Mouse (Mus musculus) cerebellum, adult 2 months (tissue): ENCODE measurements at regions not wholly inside any gene's neighbourhood (a gene's known extent, or its start where the extent isn't known, plus 50 kb on each side); places are given as distances from the start of the nearest gene placed in this dataset.

Source experiments
- DNase-seq, 2 experiments: peaks; one replicate each; pipeline ENCODE4 v3.0.0; 2021
- H3K27ac ChIP-seq: fragments of 200-500 bp; 2 replicates; pipeline ENCODE4 v1.5.1; 2012; ENCODE audit warnings: low read length, control low read depth, inconsistent platforms; ENCODE audit not compliant: insufficient read depth
- H3K27me3 ChIP-seq: fragments of 200-500 bp; 2 replicates; pipeline ENCODE4 v1.6.1; 2012; ENCODE audit warnings: inconsistent platforms, mild to moderate bottlenecking, low read length, moderate library complexity; ENCODE audit not compliant: control insufficient read depth, insufficient read depth
- H3K4me1 ChIP-seq: fragments of 200-500 bp; 2 replicates; pipeline ENCODE4 v1.6.1; 2011; ENCODE audit warnings: low read length; ENCODE audit not compliant: control insufficient read depth, insufficient read depth
- H3K4me3 ChIP-seq: fragments of 200-500 bp; replicated peaks from 2 replicates; pipeline ENCODE3; 2011; ENCODE audit warnings: mild to moderate bottlenecking, low read depth, low read length, control low read depth; ENCODE audit not compliant: insufficient read depth
- CTCF ChIP-seq: fragments of 200-500 bp; IDR thresholded peaks from 2 replicates; pipeline ENCODE4 v1.5.1; 2011; ENCODE audit warnings: low read depth, mild to moderate bottlenecking, control low read depth, low read length, moderate library complexity, borderline replicate concordance; ENCODE audit not compliant: insufficient read depth
- POLR2A ChIP-seq: fragments of 200-500 bp; IDR thresholded peaks from 2 replicates; pipeline ENCODE4 v1.6.1; 2011; ENCODE audit warnings: low read length, control low read depth, borderline replicate concordance; ENCODE audit not compliant: insufficient read depth
- WGBS: fragments of 180-500 bp; shearing (Covaris S2); methylation state at CpG from one replicate; pipeline ENCODE4 v1.1.7; 2018; 5-methylcytosine and 5-hydroxymethylcytosine counted together

DNA sequence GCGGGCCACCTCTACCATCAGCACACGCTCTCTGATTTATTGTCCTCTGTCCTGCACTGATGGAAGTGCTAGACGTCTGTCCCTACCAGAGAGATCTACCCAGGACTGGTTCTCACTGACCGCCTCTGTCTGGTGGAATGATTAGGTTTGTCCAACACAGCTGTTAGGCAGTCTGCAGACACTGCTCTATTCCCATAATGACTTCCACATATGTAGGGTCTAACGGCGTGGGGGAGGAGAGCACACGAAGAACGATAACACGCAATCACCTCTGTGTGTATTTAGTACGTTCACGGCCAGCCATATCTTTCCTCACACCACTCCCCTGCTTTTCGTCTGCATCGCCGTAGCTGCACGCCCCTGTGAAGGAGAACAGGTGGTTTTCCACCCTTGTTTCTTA lies 165.0 kb downstream of the Cand1 start:
- 89% methylated on average over 15 of the region's 15 CpGs for WGBS
- DNase-seq = no peak
- H3K27ac ChIP-seq = no peak overlapping the region
- H3K4me1 ChIP-seq = no peaks in the 10 kb centered on the region
- H3K4me3 ChIP-seq = no peak overlapping the region
- no peaks in the 10 kb centered on the region for H3K27me3 ChIP-seq
- no peak for TF ChIP-seq CTCF

DNA sequence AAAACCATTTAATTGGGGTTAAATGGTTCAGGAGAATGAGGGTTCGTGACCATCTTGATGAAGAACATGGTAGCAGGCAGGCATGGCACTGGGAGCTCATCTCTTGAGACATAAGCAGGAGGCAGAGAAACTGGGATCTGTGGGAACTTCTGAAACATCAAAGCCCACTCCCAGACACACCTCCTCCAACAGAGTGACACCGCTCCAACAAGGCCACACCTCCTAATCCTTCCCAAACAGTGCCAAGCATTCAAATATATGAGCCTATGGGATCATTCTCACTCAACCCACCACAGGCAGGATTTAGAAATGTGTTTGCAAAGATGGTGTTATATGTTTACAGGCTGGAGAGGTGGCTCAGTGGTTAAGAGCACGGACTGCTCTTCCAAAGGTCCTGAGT lies 165.9 kb downstream of the Cand1 start:
- Histone ChIP-seq H3K27ac (no peak overlapping the region), H3K4me3 (no peak overlapping the region), H3K4me1 (no peaks in the 10 kb centered on the region), H3K27me3 (no peaks in the 10 kb centered on the region)
- no peak for TF ChIP-seq CTCF
- TF ChIP-seq POLR2A = no peak
- 95% methylated on average over 3 of the region's 3 CpGs for WGBS
- no peak for DNase-seq

DNA sequence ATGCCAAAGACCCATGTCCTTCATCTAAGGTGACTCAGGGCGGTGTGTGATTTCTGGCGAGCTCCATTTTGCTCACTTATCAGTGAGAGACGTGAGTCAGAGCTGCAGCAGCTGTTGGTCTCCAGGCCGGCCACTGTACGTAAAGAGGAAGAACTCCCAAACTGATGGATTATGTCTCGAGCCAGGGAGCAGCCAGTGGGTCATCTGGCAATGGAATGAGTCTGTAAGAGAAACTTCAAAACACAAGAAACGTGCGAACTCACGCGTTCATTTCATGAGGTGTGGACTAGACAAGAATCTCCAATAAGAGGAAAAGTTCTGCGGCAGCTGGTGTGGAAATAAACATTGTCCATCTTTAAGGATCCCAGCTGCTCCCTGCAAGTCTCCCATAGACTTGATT lies 170.4 kb downstream of the Cand1 start:
- no peak overlapping the region for H3K27ac ChIP-seq
- 74% methylated on average over 11 of the region's 11 CpGs for WGBS
- H3K4me3 ChIP-seq = no peak overlapping the region
- TF ChIP-seq CTCF (no peak), POLR2A (no peak)
- H3K4me1 ChIP-seq = no peaks in the 10 kb centered on the region
- no peaks in the 10 kb centered on the region for H3K27me3 ChIP-seq
- no peak for DNase-seq

DNA sequence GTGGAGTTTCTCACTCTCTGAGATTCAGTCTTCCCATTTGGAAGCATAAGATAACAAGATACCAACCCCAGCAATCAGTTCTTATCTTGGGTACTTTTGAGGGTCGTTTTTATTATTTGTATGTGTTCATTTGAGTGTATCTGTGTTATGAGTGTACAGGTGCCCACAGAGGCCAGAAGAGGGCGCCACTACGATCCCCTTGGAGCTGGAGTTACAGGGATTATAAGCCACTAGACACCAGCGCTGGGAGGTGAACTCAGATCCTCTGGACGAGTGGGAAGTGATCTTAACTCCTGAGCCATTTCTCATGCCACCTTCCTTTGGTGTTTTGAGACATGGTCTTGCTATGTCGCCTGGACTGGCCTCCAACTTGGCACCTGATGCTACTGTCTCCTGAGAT lies 172.0 kb downstream of the Cand1 start:
- no peak overlapping the region for H3K27ac ChIP-seq
- no peaks in the 10 kb centered on the region for H3K4me1 ChIP-seq
- DNase-seq = no peak
- TF ChIP-seq CTCF (no peak), POLR2A (no peak)
- whole genome bisulfite sequencing = 87% methylated on average over 6 of the region's 6 CpGs
- H3K4me3 ChIP-seq = no peak overlapping the region
- H3K27me3 ChIP-seq = no peaks in the 10 kb centered on the region

DNA sequence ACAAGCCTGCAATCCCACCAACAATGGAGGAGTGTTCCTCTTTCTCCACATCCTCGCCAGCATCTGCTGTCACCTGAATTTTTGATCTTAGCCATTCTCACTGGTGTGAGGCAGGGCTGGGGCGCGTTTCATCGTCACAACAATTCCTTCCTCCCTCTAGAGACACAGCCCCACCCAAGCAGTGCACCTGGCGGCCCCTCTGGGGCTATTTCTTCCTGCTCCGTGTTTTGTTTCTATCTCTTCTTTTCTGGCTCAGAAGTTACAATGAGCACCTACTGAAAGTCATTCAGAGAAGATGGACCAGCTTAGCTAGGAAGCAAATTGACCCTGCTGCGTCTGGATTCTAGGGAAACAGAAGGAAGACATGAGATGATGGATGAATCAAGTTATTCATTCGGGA lies 172.5 kb downstream of the Cand1 start:
- no peaks in the 10 kb centered on the region for H3K4me1 ChIP-seq
- H3K27ac ChIP-seq = no peak overlapping the region
- H3K27me3 ChIP-seq = no peaks in the 10 kb centered on the region
- no peak overlapping the region for H3K4me3 ChIP-seq
- TF ChIP-seq POLR2A = no peak
- no peak for TF ChIP-seq CTCF
- WGBS = 95% methylated on average over 8 of the region's 8 CpGs
- DNase-seq = no peak

DNA sequence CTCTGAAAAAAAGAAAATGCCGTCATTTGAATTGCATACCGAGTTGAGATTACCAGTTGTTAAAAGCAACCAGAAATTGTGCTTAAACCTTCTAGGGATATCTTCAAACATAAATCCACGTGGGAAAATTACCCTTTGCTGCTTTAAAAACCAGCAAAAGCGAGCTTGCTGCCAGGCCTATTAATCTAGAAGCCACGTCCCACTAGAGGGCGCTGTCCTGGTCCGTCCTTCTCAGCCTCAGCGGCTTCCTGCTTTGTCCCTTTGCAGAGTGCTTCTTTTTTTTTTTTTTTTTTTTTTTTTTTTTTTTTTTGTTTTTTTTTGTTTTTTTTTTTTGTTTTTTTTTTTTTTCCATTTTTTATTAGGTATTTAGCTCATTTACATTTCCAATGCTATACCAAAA lies 173.9 kb downstream of the Cand1 start:
- peak; percentile 65; the same call in 1 of the 2 replicates for TF ChIP-seq CTCF
- TF ChIP-seq POLR2A = no peak
- no peak overlapping the region for H3K4me3 ChIP-seq
- no peaks in the 10 kb centered on the region for H3K4me1 ChIP-seq
- 25% methylated on average over 8 of the region's 8 CpGs for WGBS
- H3K27ac ChIP-seq = no peak overlapping the region
- peak; percentile 30 to 31 for DNase-seq
- H3K27me3 ChIP-seq = no peaks in the 10 kb centered on the region

DNA sequence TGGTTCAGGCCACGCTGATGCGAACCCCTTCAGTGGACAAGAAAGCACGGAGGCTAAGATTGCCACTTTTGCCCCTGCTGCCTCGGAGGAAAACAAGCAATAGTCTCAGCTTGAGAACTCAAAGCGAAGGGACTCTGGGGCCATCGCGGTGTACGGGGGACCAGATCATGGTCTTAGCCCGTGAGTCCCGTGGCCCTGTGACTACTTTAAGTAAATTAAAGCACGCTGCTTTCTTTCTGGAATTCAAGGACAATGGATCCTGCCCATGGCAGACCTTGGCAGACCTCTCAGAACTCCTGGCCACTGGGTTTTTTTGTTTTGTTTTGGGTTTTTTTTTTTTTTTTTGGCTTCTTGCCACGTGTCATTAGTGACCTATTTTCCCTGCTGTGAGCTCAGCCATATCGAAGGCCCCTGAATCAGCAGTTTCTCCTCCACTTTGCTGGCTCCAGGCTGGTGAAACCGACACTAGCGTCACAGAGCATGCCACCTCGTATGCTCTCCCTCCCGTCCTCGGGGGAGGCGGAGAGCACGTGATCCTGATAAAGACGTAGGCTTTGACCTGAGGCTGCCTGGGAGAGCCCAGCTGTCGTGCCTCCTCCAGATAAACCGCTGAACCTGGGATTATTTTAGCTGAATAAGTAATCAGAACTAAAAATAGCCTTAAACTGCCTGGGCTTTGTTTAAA lies 174.6 kb downstream of the Cand1 start:
- Histone ChIP-seq H3K4me3 (no peak overlapping the region), H3K27ac (no peak overlapping the region), H3K27me3 (no peaks in the 10 kb centered on the region), H3K4me1 (no peaks in the 10 kb centered on the region; the same call in 1 of the 2 replicates)
- WGBS = 28% methylated on average over 23 of the region's 23 CpGs
- DNase-seq = peak; percentile 16 to 36
- TF ChIP-seq CTCF (no peak), POLR2A (no peak)

DNA sequence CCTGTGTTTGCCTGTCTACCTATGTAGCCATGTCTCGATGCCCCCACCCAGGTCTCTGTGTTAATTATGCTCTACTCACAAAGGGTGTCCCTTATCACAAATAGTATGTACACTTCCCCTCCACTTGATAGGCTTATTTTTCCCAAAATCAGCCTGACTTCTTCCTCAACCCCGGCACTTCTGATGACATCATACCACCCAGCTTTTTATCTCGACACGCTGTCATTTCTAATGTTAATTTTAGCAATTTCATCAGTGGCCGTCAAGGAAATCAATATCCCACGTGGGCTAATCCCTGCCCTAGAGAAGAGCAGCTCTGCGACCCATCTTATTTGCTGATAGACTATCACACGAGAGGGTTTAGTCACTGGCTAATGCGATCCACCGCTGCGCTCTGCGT lies 175.6 kb downstream of the Cand1 start:
- Histone ChIP-seq H3K4me1 (no peaks in the 10 kb centered on the region; the same call in 1 of the 2 replicates), H3K4me3 (no peak overlapping the region), H3K27me3 (no peaks in the 10 kb centered on the region), H3K27ac (no peak overlapping the region)
- no peak for TF ChIP-seq POLR2A
- no peak for TF ChIP-seq CTCF
- 95% methylated on average over 12 of the region's 12 CpGs for WGBS
- no peak for DNase-seq
